Mouse (Mus musculus): ENCODE measurements at regions not wholly inside any gene's neighbourhood (a gene's known extent, or its start where the extent isn't known, plus 50 kb on each side); places are given as distances from the start of the nearest gene placed in this dataset.
"Not testable (repeated sequence)": the region's sequence is repeated elsewhere in the genome, so short reads cannot be mapped to it uniquely, and the experiment has no call there.

DNA sequence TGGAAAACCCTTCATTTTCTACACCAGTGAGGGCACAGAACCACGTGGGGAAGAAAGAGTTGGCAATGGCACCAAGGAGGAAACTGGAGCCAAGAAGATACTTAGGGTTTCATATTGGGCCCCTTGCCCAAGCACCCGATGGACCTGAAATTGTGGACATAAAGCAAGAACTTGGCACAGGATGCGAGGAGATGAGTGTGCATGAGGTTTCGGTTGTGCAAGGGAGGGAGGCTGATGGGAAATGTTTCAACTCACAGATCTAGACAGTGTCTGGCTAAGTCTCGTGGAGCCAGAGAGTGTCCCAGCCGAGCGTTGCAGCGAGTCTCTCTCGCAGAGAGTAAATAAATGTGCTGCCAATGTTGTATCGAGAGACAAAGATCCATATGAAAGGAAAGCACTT lies 323.4 kb upstream of the Maf start:
- DNase-seq (ENCODE audit: low spot score), result no peak

DNA sequence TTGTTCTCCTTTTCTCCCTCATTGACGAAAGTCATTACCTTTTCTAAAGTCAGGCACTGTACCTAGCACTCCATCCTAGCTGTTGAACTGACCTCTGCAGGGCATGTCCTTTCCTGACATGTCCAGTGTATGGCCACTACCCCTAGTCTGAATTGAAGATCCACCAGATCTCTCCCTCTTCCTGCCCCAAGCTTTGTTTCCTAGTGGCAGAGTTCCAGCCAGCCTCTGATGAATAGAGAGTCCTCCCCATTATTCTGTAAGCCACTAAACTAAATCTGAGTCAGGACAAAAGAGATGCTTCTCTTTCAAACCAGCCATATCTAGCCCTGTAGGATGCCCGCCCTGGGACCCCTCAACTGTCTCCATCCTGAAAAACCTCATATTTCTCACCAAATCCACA lies 317.7 kb upstream of the Maf start:
- no peak for DNase-seq (ENCODE audit: low spot score)

DNA sequence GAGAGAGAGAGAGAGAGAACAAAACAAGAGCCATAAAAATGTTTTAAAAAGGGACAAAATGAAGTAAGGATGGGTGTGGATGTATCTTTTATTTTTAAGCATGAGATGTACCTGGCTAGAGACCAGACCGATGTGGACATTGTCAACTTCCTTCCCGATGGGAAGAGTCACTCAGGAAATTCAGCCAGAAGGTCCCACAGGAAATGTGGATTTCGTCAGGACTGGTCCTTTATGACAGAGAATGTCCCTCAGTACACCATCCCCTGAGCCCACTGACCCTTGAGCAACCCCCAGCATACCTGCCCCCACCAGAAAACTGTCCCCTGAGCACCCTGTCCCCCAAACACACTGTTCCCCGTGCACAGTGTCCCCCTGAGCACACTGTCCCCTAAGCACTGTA lies 317.2 kb upstream of the Maf start:
- DNase-seq (ENCODE audit: low spot score), result no peak

DNA sequence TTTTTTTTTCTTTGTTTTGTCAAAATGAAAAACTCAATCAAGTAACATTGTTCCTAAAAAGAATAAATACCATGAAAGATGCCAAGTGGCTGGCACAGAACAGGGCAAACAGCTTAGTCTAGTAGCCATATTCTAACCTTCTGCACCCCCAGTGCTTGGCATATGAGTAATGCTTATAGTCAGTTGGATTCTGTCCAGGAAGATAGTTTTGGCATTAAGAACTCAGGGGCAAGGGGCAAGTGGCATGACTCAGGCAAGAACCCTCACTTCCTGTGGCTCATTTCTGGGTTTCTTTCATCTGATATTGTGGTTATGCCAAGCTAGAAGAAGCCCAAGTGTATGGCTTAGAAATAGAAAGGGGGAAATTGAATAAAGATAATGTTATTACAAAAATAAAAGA lies 314.1 kb upstream of the Maf start:
- DNase-seq (ENCODE audit: low spot score), result no peak

DNA sequence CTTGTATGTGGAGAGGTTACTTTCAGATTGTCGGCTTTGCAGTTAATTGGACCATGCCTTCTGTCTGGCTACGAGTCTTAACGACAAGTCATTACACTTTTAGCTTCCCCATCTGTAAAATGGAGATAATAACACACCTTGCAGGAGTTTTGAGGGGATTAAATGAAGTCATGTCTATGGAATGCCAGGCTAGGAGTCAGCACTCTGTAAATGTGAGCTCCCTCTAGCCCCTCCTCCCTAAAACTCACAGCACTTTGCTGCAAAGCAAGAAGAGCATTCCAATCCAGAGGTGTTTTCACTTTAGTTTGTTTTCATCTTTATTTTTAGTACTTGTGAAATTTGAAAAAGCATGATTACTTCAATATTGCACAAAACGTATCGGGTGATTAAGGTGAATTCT lies 287.7 kb upstream of the Maf start:
- no peak for DNase-seq (ENCODE audit: low spot score)

DNA sequence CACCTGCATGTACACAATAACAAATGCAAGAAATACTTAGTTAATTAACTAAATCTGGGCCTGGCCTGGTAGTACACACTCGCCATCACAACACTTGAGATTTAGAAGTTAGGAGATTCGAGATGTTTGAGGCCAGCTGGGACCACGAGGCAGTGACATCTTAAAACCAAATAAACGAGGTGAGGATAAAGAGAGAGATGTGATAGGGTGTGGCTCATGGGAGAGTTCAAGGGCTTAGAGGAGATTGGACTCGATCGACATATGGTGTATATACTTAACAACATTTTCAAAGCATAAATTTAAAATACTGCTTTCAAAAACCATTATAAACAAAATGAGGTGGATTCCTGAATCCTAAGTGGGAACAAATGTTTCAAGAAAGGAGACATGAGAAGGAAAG lies 284.4 kb upstream of the Maf start:
- DNase-seq (ENCODE audit: low spot score), result no peak

DNA sequence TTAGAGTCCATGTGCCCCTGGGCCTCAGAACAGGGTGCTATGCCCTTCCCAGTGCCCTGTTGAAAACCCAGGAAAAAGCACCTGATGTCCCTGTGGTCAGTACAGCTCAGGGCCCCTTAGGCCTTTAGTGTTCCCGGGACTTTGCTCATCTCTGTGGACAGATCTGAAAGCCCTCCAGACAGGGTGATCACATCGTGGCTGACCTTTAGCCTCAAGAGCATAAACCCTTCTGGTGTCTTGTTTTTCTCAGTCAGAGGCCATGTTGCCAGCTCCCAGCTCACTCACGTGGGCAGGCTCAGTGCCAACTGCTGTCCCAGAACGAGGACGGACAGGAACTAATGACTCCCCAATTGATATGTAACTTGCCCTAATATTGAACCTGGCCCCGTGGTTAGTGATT lies 275.8 kb upstream of the Maf start:
- peak; percentile 42 for DNase-seq (ENCODE audit: low spot score)

DNA sequence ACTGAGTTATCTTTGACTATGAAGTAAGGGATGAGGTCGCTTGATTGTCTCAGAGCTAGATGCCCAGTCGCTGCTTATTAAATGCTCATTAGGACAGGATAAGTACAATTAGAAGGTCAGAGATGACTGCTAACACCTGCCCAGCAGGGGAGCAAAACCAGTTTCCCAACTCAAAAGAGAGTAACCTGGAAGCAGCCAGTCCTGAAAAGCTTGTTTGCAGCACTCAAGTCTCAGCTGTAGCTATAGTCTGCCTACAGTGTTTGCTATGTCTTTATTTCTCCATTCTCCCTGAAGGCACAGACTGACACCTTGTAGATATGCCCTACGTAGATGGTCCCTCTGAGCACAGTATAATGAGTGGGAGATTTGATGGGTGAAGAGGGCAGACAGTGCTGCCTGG lies 274.7 kb upstream of the Maf start:
- no peak for DNase-seq (ENCODE audit: low spot score)

DNA sequence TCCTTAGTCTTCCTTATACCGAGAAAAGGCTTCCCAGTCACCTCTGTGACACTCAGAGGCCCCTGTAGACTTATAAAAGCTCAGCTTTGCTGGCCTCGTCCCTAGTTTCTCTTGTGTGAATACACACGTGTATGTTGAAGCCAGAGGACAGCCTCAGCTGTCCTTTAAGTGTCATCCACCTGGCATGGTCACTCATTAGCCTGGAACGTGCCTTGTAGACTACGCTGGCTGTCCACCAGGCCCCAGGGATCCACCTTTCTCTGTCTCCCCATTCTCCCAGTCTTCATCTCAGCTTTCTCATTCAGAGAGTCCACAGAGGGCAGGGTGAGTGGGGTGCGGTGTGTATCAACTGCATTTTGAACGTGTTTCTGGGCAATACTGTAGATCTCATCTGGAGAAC lies 273.8 kb upstream of the Maf start:
- no peak for DNase-seq (ENCODE audit: low spot score)

DNA sequence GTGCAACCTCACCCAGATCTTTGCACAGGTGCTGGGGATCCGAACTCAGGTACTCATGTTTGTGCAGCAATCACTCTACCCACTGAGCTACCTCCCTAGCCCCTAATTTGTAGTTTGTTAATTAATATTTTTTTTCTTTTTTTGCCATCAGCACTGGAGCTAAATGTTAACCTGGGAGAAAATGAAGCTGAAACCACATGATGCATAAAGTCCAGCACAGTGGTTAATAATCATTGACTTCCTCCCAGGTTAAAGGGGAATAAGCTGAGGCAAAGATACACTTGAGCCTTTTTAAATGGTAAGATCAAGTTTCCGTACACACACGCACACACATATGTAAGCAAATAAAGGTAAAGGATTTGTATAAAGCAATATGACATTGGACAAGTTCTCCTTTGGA lies 273.0 kb upstream of the Maf start:
- no peak for DNase-seq (ENCODE audit: low spot score)

DNA sequence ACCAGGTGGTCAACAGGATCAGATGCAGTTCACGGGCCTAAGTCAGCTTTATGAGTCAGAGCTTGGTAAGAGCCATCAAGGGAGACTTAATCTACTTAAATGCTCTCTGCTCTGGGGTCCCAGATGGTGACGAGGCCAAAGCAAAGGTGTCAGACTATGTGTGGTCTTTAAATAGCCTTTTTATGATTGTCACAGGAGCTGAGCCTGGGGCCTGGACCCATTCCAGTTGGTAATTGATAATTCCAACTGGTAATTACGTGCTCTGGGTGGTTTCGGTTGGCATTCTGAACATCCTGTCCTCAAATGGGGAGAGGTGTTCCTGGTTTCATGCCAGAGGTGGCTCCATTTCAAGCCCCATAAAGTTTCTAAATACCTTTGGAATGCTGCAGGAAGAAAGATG lies 269.6 kb upstream of the Maf start:
- no peak for DNase-seq (ENCODE audit: low spot score)

DNA sequence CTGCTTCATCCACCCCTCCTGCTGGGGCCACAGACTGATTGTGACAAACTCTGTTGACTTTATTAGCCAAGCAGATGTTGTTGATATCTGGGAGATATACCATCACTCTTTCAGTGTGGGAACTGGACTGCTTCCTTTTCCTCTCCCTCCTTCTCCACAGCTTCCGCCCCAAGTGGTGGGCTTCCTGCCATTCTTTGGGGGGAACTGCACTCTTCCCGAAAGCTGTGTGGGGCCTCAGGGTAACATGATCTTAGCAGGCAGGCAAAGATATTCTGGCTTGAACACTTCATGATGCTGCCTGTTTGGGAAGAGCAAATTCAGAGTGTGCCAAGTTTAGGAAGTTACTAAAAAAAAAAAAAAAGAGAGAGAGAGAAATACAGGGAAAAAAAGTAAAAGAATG lies 267.1 kb upstream of the Maf start:
- no peak for DNase-seq (ENCODE audit: low spot score)

DNA sequence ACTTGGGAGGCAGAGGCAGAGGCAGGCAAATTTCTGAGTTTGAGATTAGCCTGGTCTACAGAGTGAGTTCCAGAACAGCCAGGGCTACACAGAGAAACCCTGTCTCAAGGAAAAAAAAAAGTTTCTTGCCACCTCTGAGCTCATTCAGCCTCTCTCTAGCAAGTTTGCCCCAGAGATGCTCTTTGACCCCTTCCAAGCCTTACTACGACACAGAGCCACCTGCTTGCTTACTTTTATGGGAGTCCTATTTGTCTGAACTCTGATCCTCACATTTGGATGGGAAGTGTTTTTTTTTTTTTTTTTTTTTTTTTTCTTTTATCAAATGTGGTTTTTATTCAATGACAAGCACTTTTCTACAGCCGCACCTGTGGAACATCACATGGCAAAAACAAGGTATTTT lies 263.8 kb upstream of the Maf start:
- DNase-seq (ENCODE audit: low spot score), result not testable (repeated sequence)

DNA sequence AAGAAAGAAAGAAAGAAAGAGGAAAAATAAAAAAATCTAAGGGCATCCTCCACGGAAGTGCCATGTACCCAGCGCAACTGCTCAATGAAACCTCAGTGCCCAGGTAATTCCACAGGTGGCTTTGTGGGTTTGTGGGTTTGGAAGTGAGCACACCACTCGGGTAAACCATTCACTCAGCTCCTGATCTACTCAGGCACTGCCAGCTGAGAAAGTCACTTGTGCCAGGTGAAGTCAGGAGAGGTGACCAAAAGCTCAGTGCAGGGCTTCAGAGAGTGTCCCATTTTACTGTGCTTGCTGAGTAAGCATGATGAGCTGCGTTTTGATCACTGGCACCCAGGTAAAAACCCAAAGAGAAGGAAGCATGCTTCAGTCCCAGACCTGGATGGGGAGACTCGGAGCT lies 260.5 kb upstream of the Maf start:
- no peak for DNase-seq (ENCODE audit: low spot score)

DNA sequence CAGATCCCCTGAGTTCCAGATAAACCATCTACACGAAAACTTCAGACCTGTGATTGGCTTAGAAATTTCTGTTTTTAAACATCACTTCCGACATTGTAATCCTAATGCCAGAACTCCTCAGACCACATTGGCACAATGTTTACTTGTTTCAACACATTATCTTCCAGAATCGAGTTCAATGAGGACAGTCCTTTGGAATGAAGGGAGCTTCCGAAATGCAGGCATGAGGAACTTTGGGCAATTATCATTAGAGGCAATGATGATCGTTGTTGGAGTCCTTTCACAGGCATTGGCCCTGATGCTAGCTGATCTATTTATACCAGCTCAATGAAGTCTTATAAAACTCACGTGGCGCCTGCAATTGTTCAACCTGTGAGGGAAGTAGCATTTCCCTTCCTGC lies 258.4 kb upstream of the Maf start:
- DNase-seq (ENCODE audit: low spot score), result no peak

DNA sequence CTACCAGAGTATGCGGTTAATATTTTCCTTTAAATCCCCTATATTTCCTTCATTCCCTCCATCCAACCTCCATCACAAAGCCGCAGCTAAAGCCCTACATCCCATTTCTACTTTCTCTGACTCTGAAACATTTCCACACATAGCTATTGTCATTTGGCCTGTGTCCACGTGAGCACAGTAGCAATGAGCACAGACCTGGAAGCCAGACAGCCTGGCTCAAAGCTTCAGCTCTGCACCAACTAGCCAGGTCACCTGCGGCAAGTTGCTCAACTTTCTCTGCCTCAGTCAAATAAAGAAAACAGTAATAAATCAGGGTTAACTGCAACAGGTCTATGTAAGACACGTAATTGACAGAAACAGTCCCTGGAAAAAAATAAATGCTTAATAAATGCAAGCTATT lies 247.8 kb upstream of the Maf start:
- no peak for DNase-seq (ENCODE audit: low spot score)

DNA sequence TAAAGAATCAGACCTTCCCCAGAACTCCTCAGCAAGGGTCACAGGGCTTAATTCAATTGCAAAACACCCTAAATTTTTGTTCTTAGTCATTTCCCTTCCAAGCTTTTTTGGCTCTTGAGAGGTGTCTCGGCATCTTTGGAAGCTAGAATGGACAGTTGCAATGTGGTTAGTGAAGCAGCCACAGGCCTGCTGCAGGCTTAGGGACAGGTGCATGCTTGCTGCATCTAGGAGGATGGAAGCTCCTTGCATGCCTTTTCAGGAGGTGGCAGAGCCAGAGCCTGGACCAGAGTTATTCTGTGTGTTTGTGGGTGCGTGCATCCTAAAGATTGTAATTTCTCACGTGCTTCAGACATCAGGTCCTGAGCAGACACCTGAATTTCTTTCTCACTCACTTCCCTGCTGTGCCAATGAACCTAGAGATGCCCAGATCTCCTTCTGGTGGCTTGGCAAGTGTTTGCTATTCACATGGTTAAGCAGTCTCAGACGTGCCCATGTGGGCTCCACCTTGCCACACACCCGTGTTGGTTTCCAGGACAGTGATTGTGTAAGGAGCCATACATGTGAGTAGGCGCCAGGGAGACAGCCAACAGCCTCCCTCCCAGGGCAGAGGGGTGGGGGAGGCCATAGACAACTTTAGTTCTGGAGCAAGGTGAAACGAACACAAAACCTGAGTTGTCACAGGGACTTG lies 246.3 kb upstream of the Maf start:
- no peak for DNase-seq (ENCODE audit: low spot score)

DNA sequence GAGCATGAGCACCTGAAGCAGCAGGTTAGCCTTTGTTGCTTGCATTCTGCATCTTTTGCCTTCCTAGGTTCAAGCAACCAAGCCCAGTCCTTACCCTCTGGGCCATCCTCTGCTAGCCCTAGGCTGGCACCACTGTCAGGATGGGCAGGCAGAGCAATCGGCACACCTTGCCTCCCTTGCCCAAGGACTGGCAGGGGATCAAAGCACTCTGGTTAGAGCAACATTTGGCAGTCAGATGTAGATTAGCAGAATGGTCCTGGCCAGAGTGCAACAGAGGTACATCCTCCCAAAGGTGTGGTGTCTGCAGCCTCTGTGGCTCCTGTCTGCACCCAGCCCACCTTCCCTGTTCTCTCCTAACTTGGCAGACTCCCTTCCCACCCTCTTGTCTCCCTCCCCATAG lies 244.9 kb upstream of the Maf start:
- DNase-seq (ENCODE audit: low spot score), result no peak

DNA sequence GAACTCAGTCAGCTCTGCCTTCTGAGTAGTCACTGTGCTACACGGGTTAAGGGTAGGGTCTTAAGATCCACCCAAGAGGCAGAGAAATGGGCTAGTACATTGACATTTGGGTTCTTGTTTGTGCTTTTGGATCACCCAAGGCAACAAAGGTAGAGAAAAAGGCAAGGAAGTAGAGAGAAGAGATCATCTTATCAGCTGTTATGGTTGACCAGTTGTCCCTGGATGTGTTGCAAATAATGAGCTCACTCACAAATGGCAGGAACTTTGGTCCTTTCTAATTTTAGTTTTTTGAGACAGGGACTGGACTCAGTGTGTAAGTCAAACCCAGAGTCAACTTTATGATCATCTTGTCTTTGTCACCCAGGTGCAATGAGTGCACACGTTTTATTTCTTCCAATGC lies 241.3 kb upstream of the Maf start:
- DNase-seq (ENCODE audit: low spot score), result no peak

DNA sequence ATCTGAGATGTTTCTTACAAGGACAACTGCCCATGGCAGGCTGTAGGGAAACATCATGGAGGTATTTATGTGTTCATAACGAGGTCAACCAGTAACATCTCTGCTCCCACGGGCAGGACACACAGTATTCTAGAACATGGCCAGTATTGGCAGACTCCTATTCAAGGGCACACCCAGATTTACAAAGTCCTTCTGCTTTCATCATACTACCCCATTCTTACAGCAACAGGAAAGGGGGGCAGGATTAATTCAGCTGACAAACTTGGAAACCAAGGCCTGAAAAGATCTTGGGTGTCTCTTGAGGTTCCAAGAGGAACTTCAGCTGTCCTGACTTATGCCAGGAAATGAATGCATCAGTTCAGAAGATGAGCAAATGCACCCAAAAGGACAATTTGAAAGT lies 240.4 kb upstream of the Maf start:
- DNase-seq (ENCODE audit: low spot score), result no peak

DNA sequence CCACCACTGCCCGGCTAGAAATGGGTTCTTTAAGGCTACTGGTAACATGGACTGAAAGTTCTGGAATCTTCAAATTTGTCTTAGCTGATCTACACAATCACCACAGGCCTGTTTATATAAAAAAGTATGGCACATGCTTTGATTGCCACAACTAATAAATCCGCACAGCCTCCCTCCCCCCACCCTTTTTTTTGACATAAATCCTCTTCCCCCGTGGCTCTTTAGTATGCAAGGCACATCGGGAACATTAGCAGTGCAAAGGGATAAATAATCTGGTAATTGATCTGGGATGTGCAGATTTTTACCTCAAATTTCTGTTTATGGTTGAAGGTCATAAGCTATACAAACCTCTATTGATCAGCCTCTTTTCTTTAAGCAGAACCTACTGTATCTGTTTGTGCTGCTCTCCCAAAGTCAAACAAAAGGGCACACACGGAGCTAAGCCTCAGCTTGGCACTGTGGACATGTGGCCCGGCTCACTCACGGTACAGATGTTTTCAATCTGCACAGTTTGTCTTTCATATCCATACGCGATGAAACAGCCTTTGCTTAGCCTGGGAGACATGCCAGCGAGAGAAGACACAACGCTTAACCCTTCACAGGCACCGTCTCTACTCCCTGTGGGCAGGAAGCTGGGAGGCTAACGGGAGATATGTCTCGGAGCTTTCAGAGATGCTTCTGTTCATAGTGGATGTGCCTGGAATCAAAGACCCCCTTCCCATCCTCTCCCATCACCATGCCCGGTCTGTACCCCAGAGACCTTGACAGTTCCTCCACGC lies 235.3 kb upstream of the Maf start:
- DNase-seq (ENCODE audit: low spot score), result peak; percentile 44

DNA sequence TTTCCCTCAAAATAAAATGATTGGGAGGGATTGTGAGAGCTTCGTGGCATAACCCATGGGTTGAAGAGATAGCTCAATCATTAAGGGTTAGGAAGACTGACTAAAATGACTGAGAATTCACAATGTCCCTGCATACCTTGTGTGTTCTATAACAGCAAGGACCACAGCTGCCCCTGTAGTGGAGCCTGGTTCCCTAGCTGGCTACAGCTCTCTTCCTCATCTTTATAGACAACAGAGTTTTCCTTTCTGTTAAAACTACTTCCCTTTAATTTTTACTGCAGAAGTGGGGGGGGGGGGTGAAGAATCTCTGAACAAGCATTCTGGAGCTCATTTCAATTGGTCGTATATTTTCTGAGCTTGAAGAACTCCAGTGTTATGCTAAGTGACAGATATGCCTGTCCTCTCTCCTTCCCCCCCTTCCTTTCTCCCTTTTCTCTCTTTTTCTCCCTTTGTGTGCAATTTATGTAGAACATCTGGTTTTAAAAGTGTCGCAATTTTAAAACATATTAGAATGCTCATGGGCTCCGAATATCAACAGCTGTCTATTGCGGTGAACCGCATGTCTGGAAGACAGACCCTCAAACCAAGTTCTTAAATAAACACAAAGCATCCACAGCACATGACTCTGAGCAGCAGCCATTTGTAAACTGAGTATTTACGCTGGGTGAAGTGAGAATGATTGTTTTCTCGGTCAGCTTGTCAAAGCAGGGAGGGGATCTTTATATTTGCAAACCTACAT lies 222.0 kb upstream of the Maf start:
- DNase-seq (ENCODE audit: low spot score), result no peak

DNA sequence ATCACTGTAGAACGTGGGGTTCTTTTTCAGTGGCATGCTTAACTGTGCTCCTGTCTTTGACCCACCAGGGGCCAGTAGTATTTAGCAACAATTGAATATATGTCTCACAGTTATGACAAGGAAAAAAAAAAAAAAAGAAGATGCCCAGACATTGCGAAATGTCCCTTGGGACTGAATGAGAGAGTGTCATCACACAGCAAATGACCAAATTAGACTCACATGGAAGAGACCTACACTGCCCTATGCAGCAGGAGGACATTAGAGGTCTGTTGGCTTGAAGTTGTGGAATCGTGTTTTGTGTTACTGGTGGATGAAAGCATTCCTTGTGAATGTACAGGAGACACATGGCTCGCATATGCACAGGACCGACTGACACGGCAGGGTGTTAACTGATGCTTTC lies 214.3 kb upstream of the Maf start:
- DNase-seq (ENCODE audit: low spot score), result no peak

All from testis, postnatal 10 days (tissue).